Mouse (Mus musculus): ENCODE results near the gene Cuedc1.
A peak's percentile ranks its signal among the peaks of the same experiment; 100 is the strongest.

Gene Cuedc1

DNA sequence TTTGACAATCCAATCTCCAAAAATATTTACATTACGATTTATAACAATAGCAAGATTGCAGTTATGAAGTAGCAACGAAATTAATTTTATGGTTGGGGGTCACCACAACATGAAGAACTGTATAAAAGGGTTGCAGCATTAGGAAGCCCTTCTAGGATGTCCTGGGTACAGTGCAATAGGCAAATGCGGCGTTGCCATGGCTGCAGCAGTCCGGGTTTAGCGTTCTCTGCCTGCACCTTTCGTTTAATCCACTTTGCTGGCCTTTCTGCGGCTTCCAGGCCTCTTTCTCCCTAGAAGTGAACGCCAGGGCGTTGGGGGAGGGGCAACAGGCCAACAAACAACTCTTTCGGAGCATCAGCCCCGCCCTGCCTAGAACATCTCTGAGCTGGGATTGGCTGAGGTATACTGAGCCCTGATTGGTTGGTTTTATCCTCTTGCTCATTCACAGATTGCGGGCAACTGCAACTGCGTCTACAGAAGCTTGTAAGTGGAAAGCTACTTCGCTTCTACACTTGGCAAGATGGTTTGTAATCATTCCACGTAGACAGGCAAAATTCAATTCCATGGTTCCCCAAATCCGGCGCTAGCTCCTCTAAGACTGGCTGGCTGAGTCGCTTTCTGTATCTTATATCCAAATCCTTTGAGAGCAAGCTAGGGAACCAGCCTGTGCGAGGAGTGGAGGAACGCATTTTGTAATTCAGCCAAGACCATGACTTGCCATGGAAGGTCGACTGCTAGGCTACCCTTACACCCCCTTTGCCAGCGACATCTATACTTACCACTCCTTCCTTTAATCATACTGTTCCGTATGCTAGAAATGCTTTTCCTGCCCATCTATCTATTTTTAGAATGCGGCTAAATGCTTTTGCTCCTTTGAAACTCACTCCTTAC lies 10.9 kb upstream of the Cuedc1 start:
- DNase-seq (ENCODE audit: low read depth, low spot score), result peak; percentile 99

DNA sequence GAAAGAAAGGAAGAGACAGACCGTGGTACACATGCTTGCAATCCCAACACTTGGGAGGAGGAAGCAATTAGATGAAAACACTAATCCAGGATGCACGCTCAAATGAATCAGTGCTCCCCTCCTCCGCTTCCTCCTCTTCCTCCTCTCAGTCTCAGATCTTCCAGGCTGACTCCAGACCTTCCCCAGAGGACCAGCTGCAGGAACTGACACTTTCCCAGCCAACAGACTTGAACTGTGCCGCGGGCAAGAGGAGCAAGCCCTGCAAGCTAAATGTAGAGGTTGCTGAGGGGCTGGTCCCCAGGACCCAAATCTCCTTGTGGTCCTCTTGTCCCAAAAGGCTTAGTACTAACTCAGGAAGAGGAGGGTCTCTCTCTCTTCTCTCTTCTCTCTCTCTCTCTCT lies 8.7 kb upstream of the Cuedc1 start:
- no peak for DNase-seq (ENCODE audit: low read depth, low spot score)

DNA sequence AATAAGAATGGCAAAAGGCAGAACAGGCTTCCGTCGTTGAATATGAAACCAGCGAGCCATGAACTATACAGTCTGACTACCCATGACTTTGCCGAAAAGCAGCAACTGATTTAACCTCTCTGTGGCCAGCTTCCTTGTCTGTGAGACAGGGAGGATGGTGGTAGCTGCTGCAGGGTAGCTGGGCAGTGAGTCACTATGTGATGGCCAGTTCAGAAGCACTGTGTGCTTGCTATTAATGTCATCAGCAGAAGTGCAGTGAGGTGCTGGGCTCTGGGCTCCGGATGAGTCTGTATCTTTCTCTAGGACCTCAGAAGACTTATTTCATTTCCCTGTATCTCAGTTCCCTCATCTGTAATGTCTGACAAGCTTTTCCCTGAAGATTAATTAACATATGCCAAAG lies 7.6 kb upstream of the Cuedc1 start:
- DNase-seq (ENCODE audit: low read depth, low spot score), result no peak

DNA sequence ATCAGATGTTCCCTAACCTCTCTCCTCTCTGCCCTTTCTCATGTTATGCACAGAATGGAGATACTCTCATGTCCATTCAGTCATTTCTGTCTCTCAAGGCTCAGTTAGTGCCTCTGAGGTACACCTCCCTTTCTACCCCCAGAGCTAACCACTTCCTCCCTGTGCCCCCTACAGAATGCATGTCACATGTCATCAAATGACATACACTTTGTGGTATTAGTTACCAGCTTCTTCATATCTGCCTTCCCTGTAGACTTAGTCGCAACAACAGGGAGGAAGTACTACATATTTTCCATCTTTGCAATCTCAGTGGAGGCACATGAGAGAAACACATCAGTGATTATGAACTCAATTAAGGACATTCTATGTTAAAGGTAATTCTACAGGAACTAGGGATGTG lies 5.9 kb upstream of the Cuedc1 start:
- DNase-seq (ENCODE audit: low read depth, low spot score), result no peak

DNA sequence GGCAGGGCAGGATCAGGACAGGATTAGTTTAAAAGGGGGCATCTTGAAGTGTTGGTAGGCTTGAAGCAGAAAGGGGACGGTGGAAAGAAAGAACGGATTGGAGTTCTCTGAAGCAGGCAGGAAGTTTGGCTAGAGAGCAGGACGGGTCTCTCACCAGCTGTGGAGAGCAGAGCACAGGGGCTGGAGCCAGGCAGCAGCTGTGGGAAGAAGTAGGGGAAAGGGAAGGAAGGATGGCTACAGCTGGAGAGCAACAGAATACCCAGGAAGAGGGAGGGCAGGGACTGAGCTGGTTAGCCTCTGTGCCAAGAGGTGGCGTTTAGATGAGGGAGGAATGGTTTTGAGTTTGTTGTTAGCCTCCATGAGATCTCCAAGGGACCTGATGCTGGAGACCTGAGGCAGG lies 685 bp upstream of the Cuedc1 start:
- peak; percentile 44 for DNase-seq (ENCODE audit: low read depth, low spot score)

DNA sequence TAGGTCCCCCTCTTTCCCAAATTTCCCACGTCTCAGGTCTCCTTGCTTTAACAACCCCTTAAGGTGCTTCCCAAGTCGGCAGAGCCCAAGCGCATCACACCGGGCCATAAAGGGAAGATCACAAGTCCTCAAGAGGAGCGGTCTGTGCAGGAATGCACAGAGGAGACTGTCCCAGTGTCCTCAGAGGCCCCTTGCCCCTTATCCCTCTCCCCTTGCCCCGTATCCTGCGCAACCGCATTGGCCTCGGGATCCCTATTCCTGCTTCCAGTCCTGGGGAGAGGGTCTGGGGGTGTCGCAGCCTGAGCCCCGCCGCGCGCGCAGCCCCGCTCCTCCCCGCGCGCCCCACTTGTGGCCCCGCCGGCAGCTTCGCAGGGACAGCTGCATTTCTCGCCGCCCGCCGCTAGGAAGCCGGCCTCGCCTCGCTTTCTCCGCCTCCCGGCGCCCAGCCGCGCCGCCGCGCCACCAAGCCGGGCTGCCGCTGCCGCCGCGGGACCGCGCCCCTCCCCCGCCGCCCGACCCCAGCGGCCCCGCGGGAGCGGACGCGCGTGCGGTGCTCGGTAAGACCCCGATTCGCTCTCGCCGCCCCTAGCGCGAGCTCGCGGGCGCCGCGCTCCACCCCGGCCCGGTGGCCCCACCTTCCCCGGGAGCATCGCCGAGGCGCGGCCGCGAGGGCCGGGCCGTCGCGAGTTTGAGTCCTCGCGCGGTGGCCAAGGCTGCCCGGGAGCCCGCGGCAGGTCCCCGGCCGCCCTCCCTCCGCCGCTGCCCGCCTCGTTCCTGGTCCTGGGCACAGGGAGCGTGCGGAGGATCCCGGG lies 1.1 kb downstream of the Cuedc1 start:
- DNase-seq (ENCODE audit: low read depth, low spot score), result peak; percentile 81

DNA sequence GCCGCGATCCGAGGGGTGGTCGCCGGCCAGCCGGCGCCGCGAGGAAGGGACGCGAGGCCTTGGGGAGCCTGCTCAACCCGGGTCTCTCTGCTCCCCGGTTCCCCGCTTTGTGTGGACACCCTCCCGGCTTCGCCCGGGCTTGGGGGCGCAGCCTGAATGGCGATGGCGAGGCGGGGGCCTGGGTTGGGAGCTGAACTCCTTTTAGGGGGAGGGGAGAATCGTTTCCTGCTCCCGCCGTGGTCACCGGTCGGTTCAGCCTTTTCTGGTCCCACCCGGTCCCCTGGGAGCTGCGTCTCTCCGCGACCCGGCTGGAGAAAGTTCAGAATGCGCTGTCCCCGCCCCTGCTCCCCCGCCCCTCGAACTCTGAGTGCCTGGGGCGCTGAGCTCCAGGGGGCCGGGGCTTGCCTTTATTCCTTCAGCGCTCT lies 1.8 kb downstream of the Cuedc1 start:
- peak; percentile 32 for DNase-seq (ENCODE audit: low read depth, low spot score)

DNA sequence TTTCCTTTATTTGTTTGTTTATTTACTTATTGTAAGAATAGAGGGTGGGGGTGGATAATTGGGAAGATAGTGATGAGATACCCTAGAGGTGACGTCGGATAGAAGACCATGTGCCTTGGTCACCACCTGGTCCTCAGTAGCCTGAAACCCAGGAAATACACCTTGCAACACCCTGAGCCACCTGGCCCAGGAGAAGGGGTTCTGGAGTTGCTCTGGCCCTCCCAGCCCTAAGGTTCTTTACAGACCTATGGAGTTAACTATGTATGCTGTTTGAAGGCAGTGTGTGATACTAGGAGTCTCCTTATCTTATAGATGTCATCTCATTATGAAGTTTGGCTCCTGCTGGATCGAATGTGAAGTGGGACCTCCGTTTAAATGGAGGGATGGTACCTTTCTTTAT lies 2.3 kb downstream of the Cuedc1 start:
- no peak for DNase-seq (ENCODE audit: low read depth, low spot score)

DNA sequence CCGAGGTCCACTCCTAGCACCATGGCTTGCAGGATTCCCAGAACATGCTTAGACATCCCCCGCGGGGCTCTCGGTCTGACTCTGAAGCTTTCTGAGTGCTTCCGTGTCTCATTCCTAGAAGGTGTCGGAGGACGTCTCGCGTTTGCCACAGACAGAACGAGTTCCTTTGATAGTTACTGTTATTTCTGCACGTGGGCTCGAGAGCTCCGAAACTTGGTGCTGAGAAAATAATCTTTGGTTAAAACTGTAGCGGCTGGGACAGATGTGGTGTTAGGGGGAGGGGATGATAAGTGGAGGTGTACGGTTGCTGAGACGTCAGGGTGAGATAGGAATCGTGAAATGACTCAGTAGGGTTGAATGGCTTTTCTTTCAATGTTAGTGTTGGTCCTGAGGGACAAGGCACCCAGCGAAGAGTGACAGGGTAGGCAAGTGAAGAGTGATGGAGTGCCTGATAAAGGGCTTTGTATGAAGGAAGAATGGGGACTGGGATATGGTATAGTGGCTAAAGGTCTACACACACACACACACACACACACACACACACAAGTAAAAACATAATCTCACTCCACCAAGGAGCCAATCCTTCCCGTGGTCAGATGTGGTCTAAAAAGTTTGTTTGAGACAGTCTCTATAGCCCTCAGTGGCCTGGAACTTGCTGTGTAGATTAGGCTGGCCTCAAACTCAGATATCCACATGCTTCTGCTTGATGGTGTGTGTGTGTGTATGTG lies 5.5 kb downstream of the Cuedc1 start:
- no peak for DNase-seq (ENCODE audit: low read depth, low spot score)

DNA sequence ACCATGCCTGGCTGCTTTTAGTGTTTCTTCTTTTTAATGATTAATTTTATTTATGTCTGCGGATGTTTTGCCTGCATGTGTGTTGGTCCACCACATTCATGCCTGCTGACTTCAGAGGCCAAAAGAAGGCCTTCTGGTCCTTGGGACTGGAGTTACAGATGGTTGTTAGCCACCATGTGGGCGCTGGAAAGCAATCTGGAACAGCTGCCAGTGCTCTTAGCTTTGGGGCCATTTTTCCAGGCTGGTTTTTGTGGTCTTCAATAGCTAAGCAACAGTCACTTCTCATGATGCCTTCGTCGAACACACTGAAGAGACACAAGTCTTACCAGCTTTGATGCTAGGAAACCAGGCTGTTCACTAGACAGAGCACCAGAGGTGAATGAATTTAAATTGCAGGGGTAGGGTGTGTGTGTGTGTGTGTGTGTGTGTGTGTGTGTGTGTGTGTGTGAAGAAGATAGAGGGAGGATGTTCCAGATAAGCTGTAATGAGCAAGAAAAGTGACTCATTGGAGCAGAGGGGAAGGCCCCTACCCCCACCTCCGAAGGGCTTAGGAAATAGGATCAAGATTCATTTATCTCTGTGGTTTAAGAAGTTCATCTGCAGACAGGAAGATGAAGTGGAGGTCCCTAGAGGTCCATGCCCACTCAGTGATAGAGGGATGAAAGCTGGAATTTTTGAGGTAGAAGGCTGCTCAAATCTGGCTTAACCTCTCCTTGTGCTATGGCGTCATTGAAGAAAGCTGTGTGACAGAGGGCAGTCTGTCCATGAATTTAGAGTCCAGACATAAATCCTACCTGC lies 7.8 kb downstream of the Cuedc1 start:
- no peak for DNase-seq (ENCODE audit: low read depth, low spot score)

DNA sequence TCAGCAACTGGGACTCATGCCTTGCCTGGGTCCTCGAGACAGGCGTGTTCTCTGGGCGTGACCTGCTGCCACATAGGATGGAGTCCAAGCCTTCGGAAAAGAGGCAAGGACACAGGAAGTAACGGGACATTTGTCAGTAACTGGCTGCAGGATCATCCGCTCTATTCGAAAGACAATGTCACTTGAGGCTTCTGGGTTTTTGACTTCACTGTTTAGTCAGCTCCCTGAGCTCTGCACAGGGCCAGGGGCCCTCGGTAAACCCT lies 8.4 kb downstream of the Cuedc1 start:
- no peak for DNase-seq (ENCODE audit: low read depth, low spot score)

DNA sequence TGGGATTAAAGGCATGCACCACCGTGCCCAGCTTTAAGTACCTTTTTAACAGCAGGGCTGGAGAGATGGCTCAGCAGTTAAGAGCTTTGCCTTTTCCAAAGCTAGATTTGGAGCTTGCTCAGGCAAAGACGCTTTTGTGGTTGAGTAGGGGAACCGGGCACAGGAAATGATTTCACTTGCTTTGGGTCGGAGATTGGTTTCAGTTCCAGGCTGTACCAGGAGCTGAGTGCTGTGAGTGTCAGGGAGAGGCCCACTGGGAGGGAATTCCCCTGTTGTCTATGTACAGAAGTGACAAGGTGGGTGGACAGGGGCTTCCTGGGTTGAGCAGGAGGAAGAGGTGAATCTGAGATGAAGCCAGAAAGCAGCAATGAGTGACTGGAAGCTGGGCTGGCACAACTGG lies 9.5 kb downstream of the Cuedc1 start:
- DNase-seq (ENCODE audit: low read depth, low spot score), result peak; percentile 55

DNA sequence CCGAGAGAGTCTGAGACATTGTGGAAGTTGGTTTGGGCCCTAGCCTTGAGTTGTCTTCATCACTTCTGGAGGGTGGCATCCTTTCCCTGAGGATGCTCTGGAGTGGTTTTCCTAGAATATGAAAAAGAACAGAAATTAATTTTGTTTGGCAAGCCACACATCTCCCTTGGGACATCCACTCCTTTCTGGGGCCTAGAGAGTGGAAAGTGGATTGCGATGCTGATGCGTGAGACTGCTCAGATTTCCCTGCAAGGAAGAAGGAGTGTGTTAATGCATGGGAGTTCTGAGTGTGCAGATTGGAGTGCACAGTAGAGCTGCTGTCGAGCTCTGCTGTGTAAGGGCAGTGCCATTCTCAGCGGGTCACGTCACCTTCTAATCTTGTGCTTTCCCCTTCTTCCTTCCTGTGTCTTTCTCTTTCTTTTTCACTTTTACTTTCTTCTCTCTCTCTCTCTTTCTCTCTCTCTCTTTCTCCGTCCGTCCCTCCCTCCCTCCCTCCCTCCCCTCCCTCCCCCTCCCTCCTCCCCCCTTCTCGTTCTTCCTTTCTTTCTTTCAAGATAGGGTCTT lies 12.3 kb downstream of the Cuedc1 start:
- no peak for DNase-seq (ENCODE audit: low read depth, low spot score)

DNA sequence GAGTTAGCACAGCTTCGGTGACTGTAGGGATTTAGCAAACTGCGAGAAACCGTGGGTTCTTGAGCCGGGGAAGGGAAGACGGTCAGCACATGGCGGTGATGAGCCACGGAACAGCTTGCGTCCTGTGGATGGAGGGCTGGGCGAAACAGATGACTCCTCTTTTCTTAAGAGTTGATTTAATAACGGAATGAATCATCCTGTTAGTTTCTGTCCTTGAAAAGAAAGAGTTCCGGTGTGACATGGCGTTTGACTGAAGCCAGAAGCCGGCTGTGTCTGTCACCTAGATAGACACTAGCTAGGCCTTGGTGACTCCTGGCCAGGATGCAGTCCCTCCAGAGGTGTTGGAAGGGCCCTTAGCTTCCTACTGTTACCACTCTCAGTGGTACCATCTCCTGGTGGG lies 14.2 kb downstream of the Cuedc1 start:
- no peak for DNase-seq (ENCODE audit: low read depth, low spot score)

DNA sequence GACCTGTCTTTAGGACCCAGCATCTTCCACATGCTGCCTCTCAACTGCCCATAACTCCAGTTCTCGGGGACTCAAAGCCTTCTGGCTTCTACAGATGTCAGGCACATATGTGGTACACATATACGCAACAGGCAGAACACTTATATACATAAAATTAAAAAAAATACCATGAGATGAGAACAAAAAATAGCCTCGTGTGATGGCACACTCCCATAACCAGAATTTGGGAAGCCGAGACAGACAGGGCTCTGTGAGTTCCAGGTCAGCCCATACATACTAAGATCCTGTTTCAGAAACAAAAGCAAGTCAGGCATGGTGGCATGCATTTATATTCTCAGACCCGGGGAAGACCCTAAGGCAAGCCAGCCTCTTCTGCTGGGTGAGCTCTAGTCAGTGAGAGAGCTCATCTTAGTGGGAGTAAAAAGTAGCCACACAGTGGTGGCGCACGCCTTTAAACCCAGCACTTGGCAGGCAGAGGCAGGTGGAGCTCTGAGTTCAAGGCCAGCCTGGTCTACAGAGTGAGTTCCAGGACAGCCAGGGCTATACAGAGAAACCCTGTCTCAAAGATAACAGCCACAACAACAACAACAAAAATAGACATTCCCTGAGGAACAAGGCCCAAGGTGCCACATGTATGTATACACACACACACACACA lies 14.9 kb downstream of the Cuedc1 start:
- no peak for DNase-seq (ENCODE audit: low read depth, low spot score)

DNA sequence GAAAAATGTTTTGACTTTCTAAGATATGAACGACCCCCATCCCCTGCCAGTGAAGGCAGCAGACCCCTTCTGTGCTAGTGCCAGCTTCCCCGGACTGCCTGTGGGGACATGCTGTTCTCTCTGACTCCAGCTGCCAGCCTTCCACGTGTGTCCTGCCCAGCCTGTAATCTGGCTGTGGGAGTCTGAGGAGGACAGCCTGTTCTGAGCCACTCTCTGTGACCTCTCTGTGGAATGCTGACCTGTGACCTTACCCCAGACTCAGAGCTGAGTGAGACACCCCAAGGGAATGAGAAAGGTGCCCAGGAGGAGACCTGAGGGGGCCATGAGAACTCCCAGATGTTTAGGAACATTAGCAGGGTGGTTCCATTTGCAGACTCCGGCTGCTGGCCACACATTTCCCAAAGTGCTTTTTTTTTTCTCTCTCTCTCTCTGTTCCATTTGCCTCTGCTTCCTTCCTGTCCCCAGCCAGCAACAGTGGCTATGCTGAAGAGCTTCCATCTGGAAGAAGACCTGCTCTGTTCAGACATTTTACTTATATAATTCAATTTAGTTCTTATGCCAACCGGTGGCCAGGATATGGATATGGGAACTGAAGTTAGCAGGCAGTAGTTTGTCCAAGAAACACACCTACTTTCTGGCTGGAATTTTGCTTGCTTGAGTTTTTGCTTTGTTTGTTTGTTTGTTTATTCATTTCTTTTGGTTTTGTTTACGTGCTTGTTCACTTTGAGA lies 15.8 kb downstream of the Cuedc1 start:
- no peak for DNase-seq (ENCODE audit: low read depth, low spot score)

DNA sequence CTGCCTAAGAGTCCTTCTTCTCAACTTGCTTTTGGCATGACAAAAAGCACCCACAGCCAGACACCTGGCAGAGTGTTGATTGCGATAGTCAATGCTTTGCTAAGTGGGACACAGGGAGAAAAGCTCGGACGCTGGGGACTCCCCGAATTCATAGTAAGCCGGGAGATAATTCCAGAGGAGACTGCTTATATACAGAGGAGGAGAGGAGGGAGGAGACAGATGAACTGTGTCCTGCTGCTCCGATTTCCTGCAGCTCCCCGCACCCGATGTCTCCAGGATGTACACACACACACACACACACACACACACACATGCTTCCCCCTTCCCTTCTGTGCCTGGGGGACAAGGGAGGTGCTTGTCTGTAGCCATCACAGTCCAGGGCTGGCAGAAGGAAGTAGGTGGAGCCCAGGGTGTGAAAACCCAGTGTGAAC lies 17.0 kb downstream of the Cuedc1 start:
- peak; percentile 51 for DNase-seq (ENCODE audit: low read depth, low spot score)

DNA sequence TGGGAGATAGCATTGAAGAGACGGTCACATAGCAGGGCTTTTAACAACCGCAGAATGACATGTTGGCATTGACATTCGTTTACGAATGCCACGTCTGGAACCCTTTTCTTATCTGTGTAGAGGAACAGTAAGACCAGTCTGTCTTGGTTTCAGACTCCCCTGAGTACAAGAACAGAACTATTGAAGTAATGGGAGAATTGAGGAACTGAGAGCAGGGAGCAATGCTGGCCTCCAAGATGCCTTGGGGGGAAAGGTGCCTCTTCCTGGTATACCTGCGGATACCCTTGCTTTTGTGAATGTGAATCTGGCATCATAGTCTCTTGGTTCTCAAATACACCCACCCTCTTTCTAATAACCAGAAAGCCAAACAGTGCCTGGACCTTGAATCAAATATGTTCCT lies 18.7 kb downstream of the Cuedc1 start:
- no peak for DNase-seq (ENCODE audit: low read depth, low spot score)

DNA sequence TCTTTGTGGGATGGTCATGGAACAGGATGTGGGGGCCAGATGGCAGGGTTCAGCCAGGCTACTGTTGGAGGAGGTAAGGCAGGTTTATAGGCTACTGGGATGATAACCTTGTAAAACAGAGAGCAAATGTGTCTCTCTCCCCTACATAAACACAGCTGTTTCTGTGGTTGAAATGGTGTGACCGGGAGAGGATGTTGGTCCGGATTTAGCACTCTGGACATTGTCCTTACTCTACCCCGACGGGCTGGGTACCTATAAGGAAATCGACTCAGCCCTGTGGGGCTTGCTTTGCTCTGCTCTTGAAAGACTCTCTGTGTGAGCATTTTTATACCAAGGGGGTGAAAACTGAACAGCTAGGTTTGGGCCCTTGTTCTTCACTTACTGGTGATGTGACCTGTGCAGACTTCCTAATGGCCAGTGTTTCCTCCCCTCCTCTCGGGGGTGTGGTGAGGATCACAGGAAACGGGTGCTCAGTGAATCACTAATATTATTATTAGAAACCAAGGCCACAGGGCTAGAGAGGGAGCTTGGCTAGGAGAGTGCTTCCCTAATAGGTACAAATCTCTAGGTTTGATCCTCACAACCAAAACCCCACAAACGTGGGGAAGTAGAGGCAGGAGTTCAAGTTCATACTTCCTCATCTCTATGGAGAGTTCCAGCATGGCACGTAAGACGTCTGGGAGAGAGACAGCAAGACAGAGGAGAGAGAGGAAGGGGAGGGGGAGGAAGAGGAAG lies 19.7 kb downstream of the Cuedc1 start:
- DNase-seq (ENCODE audit: low read depth, low spot score), result no peak

DNA sequence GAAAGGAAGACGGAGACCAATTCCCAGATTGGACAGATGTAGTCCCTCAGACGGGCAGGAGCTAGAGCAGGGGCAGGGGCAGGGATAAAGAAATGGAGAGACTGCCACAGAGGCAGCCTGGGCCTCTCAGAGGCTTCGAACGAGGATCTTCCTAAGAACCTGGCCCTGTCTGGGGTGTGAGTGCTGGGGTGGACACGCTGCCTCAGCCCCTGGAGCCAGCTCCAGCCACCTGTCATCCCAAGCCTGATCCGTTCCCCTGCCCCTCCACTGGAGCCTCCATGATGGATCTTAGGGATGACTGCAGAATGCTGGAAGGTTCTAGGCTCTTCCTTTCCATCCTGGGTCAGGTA lies 20.2 kb downstream of the Cuedc1 start:
- no peak for DNase-seq (ENCODE audit: low read depth, low spot score)
